Mouse (Mus musculus) kidney, adult 2 months (tissue): ENCODE results near the gene Vegfd. TPM values are rescaled to one million over a fixed set of nuclear protein-coding genes. Genes with fewer than 3 reads are reported as not detected.

Experiments
- DNase-seq: peaks from one replicate; pipeline ENCODE4 v3.0.0; 2021
- H3K27ac ChIP-seq: fragments of 200-500 bp; 2 replicates; pipeline ENCODE4 v1.5.1; 2012; ENCODE audit warnings: low read depth, low read length, control low read depth, inconsistent platforms; ENCODE audit not compliant: insufficient read depth
- H3K27me3 ChIP-seq: fragments of 200-500 bp; replicated peaks from 2 replicates; pipeline ENCODE4 v1.6.1; 2012; ENCODE audit warnings: mild to moderate bottlenecking, moderate library complexity, low read length, inconsistent platforms; ENCODE audit not compliant: control insufficient read depth, insufficient read depth
- H3K36me3 ChIP-seq: fragments of 200-500 bp; 2 replicates; pipeline ENCODE4 v1.6.1; 2012; ENCODE audit warnings: mild to moderate bottlenecking, moderate library complexity, low read length, inconsistent platforms; ENCODE audit not compliant: control insufficient read depth, insufficient read depth
- H3K4me1 ChIP-seq: fragments of 200-500 bp; 2 replicates; pipeline ENCODE4 v1.6.1; 2011; ENCODE audit warnings: low read length; ENCODE audit not compliant: control insufficient read depth, insufficient read depth
- H3K4me3 ChIP-seq: fragments of 200-500 bp; 2 replicates; pipeline ENCODE4 v1.5.1; 2011; ENCODE audit warnings: mild to moderate bottlenecking, low read depth, low read length, control low read depth; ENCODE audit not compliant: insufficient read depth
- CTCF ChIP-seq: fragments of 200-500 bp; conservative IDR thresholded peaks from 2 replicates; pipeline ENCODE4 v1.5.1; 2011; ENCODE audit warnings: low read depth, mild to moderate bottlenecking, control low read depth, low read length, moderate library complexity, mixed read lengths; ENCODE audit not compliant: insufficient read depth, insufficient read length
- POLR2A ChIP-seq: fragments of 200-500 bp; IDR thresholded peaks from one replicate; pipeline ENCODE4 v1.6.1; 2011; ENCODE audit warnings: low read depth, low read length, control low read depth
- WGBS: fragments of 180-500 bp; shearing (Covaris S2); methylation state at CpG from one replicate; pipeline ENCODE4 v1.1.7; 2018; 5-methylcytosine and 5-hydroxymethylcytosine counted together
- polyA plus RNA-seq: library from polyadenylated mRNA; depleted of rRNA; stranded (reverse); fragments of >200 nt; gene quantifications from 2 replicates; pipeline ENCODE4 v1.2.3, GENCODE M21; 2012

The Vegfd gene
- polyA plus RNA-seq, 1 experiment = 6.0 TPM

DNA sequence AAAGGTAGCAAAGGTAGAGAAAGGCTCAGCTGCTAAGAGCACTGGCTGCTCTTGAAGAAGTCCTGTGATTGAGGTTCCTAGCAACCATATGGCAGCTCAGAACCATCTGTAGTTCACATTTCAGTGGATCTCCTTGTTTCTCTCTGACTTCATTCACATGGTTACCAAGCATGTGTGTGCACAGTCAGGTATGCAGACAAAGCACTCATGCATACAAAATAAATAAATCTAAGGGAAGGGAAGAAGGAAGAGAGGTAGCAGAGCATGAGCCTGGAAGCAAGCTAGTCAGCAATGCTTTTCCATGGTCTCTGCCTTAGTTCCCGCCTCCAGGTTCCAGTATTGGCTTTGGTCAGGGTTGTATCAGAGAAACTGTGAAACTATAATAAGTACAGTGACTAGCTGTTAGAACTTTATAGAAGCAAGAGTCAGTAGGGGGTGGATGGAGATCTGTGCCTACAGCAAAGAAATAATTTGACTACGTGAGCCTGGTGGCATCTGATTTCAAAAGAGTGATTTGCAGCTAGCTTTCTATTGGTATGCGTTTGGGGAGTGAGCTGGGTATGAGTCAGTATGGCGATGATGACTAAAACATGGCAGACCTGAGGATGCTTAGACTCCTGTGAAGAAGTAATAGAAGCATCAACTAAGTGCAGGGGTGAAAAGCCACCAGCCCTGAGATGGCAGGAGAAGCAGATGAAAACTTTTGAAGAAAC, 7.9 kb upstream of the Vegfd start:
- TF ChIP-seq POLR2A (no peak), CTCF (no peak)
- H3K27me3 ChIP-seq = no peaks in the 10 kb centered on the region
- H3K27ac ChIP-seq = no peak overlapping the region
- H3K4me1 ChIP-seq = peaks cover 4% of the 10 kb centered on the region; the same call in 1 of the 2 replicates
- WGBS = 50% methylated on average over 4 of the region's 4 CpGs
- peak; percentile 7 for DNase-seq
- H3K4me3 ChIP-seq = no peak overlapping the region
- H3K36me3 ChIP-seq = no peaks in the 10 kb centered on the region

DNA sequence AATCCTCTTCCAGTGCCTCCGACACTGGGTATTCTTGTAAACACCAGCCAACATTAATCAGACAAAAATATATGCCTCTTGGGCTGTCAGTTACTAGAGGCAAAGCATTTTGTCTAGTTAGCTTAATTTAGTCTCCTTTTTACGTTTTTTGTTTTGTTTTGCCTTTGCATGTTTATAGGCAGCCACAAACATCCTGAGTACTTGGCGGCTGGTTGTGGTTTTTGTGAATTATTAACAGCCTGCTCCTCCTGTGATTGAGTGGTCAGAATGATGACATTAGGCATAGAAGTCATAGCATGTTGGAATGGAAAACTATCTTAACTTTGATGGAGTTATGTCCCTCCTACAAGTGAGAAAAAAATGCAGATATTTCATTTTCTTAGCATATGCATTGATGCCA, 2.6 kb upstream of the Vegfd start:
- no peaks in the 10 kb centered on the region for H3K36me3 ChIP-seq
- H3K27ac ChIP-seq = peak overlapping the region; percentile 68
- no peak for TF ChIP-seq POLR2A
- TF ChIP-seq CTCF = no peak
- H3K27me3 ChIP-seq = no peaks in the 10 kb centered on the region
- no peaks in the 10 kb centered on the region; the same call in 1 of the 2 replicates for H3K4me1 ChIP-seq
- no peak overlapping the region for H3K4me3 ChIP-seq
- DNase-seq = peak; percentile 61
- WGBS = 24% methylated on average over 3 of the region's 3 CpGs

DNA sequence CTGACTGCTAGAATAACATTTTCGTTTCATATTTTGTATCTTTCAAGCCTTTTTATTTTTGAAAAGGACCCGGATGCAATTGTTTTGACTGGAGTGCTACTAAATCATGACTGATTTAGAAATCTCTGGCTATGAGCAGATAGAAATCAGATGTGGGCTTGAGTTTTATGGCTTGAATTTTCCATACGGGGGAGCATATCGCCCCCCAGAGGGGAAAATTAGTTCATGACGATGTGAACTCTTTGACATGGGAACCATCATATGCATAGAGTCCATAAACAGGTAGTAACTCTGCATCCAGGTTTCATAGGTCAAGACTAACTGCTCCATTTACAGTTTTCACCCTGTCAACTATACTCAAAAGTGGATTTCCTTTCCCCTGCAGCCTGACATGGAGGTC, 1.4 kb downstream of the Vegfd start:
- TF ChIP-seq POLR2A = no peak
- TF ChIP-seq CTCF = no peak
- H3K27ac ChIP-seq = peak overlapping the region; percentile 50; the same call in 1 of the 2 replicates
- DNase-seq = no peak
- 40% methylated on average over 5 of the region's 5 CpGs for WGBS
- H3K4me3 ChIP-seq = peak overlapping the region; percentile 33; the same call in 1 of the 2 replicates
- no peaks in the 10 kb centered on the region for H3K27me3 ChIP-seq
- H3K36me3 ChIP-seq = no peaks in the 10 kb centered on the region
- no peaks in the 10 kb centered on the region; the same call in 1 of the 2 replicates for H3K4me1 ChIP-seq

DNA sequence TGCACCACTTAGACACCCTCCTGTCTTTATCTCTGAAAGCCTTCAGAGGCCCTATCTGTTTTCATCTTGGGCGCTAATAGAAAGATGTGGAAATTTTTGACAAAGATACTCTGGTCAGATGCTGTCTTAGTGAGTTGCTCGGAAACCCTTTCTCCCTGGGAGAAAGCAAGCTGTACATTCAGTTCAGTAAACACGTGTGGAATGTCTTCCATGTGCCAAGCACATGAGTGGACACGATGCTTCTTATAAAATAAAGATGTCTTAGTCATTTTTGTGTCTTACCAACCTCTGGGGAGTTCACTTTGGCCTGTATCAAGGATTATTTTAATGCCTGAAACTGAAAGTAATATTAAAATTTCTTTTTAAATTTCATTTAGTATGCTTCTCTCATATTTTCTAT, 6.5 kb downstream of the Vegfd start:
- no peak for DNase-seq
- TF ChIP-seq POLR2A = no peak
- TF ChIP-seq CTCF = no peak
- H3K27ac ChIP-seq = no peak overlapping the region
- no peaks in the 10 kb centered on the region for H3K4me1 ChIP-seq
- 80% methylated on average over 4 of the region's 4 CpGs for WGBS
- no peaks in the 10 kb centered on the region for H3K36me3 ChIP-seq
- no peaks in the 10 kb centered on the region for H3K27me3 ChIP-seq
- no peak overlapping the region for H3K4me3 ChIP-seq

DNA sequence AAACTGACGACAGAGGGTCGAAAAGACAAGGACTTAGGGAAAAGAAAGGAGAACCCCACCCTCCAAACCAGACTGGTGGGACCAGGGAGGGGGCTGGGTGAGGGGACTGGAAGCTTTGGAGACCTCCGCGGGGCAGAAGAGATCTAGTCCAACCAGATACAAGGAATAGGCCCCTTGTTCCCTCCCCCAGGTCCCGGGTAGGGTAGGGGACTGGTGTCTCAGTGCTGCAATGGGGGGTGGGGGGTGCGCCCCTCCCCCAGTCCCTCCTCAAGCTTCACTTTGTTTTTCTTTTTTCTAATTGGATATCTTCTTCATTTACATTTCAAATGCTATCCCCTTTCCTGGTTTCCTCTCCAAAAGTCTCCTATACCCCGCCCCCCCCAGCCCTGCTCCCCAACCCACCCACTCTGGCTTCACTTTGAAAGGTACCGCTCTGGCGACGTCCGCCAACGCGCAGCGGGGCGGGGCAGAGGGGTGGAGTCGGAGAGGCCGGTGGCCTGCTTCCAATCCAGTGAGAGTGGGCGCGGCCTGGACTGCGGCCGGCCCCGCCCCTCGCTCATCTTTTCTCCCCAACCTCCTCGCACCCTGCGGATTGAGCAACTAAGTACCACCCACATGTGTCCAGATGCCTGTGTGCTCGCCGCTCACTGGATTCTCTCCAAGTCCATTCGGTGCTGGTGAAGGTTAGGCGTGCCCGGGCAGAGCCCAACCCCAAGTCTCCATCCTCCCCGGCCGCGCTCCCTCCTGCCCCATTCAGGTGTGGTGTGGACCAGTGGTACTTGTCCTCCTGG, 8.6 kb downstream of the Vegfd start:
- 1% methylated on average over 31 of the region's 33 CpGs for WGBS
- DNase-seq = peak; percentile 85
- Histone ChIP-seq H3K27me3 (no peaks in the 10 kb centered on the region), H3K4me3 (peak overlapping the region; percentile 32; the same call in 1 of the 2 replicates), H3K4me1 (no peaks in the 10 kb centered on the region), H3K36me3 (no peaks in the 10 kb centered on the region), H3K27ac (no peak overlapping the region)
- TF ChIP-seq CTCF (no peak), POLR2A (no peak)

DNA sequence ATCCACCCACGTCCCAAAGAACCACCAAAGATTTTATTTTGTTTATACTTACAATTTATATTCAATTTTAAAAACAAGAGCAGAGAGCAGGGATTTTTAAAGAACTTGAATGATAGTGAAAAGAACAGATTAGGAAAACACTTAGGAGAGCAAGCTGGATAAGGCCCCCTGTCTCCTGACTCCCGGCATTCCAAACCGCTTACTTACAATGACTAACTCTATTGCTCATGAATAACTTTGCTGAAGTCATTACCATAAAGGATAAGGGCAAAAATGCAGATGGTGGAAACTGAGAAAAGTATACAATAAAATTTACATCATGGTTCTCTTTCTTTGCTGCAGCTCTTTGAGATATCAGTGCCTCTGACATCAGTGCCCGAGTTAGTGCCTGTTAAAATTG, 20.9 kb downstream of the Vegfd start:
- H3K27me3 ChIP-seq = no peaks in the 10 kb centered on the region
- 82% methylated on average over 4 of the region's 4 CpGs for WGBS
- H3K4me3 ChIP-seq = no peak overlapping the region
- H3K27ac ChIP-seq = no peak overlapping the region
- no peaks in the 10 kb centered on the region for H3K4me1 ChIP-seq
- no peaks in the 10 kb centered on the region for H3K36me3 ChIP-seq
- TF ChIP-seq CTCF (no peak), POLR2A (no peak)
- DNase-seq = no peak

DNA sequence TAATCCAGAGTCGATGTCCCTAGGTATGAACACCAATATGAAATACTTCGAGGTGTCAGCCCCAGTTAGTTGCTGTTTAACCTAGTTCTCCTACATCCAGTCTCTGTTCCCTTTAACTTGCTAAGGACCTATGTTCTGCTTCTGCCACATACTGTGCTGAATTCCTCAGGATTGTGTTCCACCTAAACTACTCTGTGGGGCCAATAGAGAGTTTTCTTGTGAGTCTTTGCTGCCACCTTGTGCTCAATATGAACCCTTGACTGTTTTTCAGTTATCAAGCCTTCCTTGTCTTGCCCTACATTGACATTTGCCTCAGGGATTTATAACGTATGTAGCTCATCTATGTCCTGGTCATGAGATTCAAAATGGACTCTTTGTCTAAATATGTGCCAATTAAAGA, 25.3 kb downstream of the Vegfd start:
- Histone ChIP-seq H3K36me3 (no peaks in the 10 kb centered on the region), H3K27me3 (no peaks in the 10 kb centered on the region), H3K4me1 (no peaks in the 10 kb centered on the region), H3K27ac (no peak overlapping the region), H3K4me3 (no peak overlapping the region)
- TF ChIP-seq CTCF = no peak
- no peak for TF ChIP-seq POLR2A
- WGBS = 51% methylated on average over 3 of the region's 3 CpGs
- DNase-seq = peak; percentile 28
